Mouse (Mus musculus): ENCODE measurements around the gene Tppp. TPM values are rescaled to one million over a fixed set of nuclear protein-coding genes. Genes with fewer than 3 reads are reported as not detected.

Tppp gene
- total RNA-seq (2023) = 1 to 10 TPM; 1.2 to 1.7 TPM

DNA sequence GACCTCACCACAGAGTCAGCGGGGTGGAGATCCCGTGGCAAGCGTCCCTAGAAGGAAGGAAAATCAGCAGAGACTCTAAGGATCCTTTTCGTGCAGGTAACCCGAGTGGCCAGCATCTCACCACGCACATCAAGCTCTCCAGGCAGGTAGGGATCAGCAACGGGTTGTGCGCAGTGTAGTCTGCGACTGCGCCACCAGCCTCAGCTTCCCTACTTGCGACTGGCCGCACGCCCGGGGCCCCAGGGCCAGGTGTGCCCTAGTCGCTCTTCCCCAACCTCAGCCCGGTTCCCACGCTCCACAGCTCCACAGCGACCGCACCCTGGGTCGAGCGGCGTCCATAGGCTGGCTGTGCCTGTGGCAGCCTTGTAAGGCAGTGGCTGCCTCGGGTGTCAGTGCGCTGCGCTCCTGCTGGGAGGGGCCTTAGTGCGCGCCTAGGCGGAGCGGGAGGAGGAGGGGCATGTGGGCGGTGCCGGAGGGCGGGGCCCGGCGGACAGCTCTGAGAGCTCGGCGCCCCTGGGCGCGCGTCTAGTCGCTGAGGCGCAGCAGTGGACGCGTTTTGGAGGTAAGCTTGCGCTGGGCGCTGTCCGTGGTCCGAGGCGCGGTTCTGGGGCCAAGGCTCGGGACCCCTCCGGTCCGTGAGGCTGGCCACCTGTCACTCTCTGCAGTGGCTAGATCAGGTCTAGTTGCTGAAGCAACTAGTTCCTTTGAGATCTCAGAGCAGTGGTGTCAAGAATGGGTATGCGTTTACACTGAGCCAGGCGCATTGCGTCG, at the start of gene Tppp:
Gene Tppp (plus strand): TSS at position 460 of the 771 bp plus-strand sequence.

DNA sequence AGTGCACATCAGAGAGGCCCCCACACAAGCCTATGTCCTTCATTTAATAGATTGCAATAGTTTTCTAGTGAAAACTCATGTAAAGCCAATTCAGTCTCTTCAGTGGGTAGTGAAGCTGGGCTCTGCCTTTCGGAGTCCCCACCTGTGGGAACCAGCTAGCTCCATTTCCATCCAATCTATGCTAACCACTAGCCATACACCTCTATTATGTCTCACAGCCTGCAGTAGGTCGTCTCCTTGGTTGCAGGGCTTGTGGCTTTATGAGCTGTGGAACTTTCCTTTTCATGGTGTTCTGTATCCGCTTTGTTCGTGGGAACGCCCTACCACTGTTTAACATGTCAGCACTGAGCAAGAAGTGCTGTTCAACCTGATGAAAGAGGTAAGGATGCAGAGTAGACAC, 45.7 kb upstream of the Tppp start, which contains the start of gene Zdhhc11:
Gene Zdhhc11 (plus strand): TSS at position 301 of the 400 bp plus-strand sequence.

DNA sequence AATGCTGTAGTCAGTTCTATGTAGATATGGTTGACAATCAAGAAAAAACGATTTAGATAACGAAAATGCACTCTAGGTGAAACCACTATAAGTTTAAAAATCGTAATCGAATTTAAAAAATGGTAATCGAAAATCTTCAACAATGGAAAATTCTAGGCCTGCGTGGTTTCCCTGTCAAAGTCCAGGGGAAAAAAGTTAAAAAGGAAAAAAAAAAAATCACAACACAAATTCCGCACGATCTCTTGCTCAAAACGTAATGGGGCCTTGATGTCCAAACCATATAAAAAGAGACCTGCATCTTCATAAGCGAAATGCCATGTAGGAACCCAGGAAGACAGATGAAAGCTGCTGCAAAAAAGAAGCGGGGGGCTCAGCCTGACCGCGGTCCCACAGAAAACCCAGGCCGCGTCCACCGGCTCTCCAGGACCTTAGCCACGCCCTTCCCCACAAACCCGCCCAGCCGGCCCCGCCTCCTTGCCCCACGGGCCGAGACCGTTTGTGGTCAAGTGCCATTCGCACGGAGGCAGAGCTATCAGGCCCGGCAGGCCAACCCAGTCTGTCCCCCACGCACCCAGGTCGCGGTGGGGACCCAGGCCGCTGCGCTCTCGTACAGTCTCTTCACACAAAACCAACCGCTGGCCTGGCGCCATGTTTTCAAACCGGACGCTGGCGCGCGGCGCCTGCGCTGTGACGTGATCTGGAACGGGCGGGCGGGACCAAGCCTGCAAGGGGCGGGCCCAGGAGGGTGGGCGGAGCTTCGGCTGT, 52.6 kb downstream of the Tppp start, which contains the start of gene Cep72:
Gene Cep72 (minus strand): TSS at position 687 of the 765 bp plus-strand sequence.

Other genes starting within 250 kb of the Tppp start
- gene Nkd2, start 161.8 kb upstream of the Tppp start, total RNA-seq (2023) = not detected
- gene Trip13, start 71.6 kb upstream of the Tppp start, total RNA-seq (2023) = 10 to 100 TPM in 1 of 2 experiments, 1 to 10 TPM in 1; 9.1 to 14.4 TPM
- 10 to 100 TPM; 53.1 to 62.2 TPM for gene Brd9, start 71.6 kb upstream of the Tppp start, total RNA-seq (2023)
- not detected for gene Zdhhc11, start 45.6 kb upstream of the Tppp start, total RNA-seq (2023)
- gene Cep72, start 52.9 kb downstream of the Tppp start, total RNA-seq (2023) = 10 to 100 TPM; 12.3 to 12.9 TPM
- not detected for gene Slc9a3, start 112.0 kb downstream of the Tppp start, total RNA-seq (2023)
- gene Exoc3, start 199.3 kb downstream of the Tppp start, total RNA-seq (2023) = 10 to 100 TPM; 45.5 to 51.2 TPM